Mouse (Mus musculus): ENCODE results near the gene Stim2. TPM values are rescaled to one million over a fixed set of nuclear protein-coding genes. Genes with fewer than 3 reads are reported as not detected.

The Stim2 gene
- polyA plus RNA-seq, 1 experiment from 2014 or later = 13.9 TPM

DNA sequence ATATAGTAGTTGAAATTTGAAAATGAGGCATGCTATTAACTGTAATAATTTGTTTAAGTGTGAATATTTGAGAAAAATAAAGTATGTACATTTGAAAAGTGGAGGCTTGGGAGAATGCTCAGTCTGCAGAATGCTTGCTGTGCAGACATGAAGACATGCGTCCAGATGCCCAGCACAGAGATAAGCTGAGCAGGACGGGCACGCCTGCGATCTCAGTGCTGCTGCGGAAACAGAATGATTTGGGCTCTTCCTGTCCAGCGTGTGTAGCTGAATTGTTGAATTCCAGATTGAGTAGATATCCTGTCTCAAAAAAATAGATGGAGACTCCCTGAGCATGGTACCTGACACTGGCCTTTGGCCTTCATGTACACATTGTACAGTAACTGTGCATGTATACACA, 58.0 kb downstream of the Stim2 start:
- no peak for DNase-seq (ENCODE audit: low spot score)
- no peaks in the 10 kb centered on the region for H3K9me3 ChIP-seq
- no peak overlapping the region for H3K4me3 ChIP-seq
- no peaks in the 10 kb centered on the region for H3K27me3 ChIP-seq (replicated peaks; ENCODE audit: low read depth, poor library complexity, severe bottlenecking)
- H3K4me1 ChIP-seq = no peaks in the 10 kb centered on the region
- H3K36me3 ChIP-seq (replicated peaks) = peaks cover 10% of the 10 kb centered on the region
- no peak overlapping the region for H3K27ac ChIP-seq (replicated peaks)
- WGBS = 89% methylated on average over 6 of the region's 6 CpGs

GRCm38 (mm10) chr5:54059998-54060397, 61.7 kb downstream of the Stim2 start:
- no peaks in the 10 kb centered on the region for H3K4me1 ChIP-seq
- WGBS = 95% methylated on average over 6 of the region's 6 CpGs
- no peak overlapping the region for H3K27ac ChIP-seq (replicated peaks)
- H3K36me3 ChIP-seq (replicated peaks) = peaks cover 7% of the 10 kb centered on the region
- no peak overlapping the region for H3K4me3 ChIP-seq
- H3K9me3 ChIP-seq = no peaks in the 10 kb centered on the region
- DNase-seq (ENCODE audit: low spot score) = no peak
- H3K27me3 ChIP-seq (replicated peaks; ENCODE audit: low read depth, poor library complexity, severe bottlenecking) = no peaks in the 10 kb centered on the region

- Histone ChIP-seq H3K27ac (replicated peaks) (no peak overlapping the region), H3K4me1 (no peaks in the 10 kb centered on the region), H3K36me3 (replicated peaks) (peaks cover 7% of the 10 kb centered on the region), H3K9me3 (no peaks in the 10 kb centered on the region), H3K27me3 (replicated peaks; ENCODE audit: low read depth, poor library complexity, severe bottlenecking) (no peaks in the 10 kb centered on the region), H3K4me3 (no peak overlapping the region)
- no peak for DNase-seq (ENCODE audit: low spot score)
- WGBS = 89% methylated on average over 7 of the region's 7 CpGs
Measured at GRCm38 (mm10) chr5:54062079-54062478, 63.8 kb downstream of the Stim2 start.

GRCm38 (mm10) chr5:54067591-54067990, 69.3 kb downstream of the Stim2 start:
- no peaks in the 10 kb centered on the region for H3K9me3 ChIP-seq
- no peak overlapping the region for H3K4me3 ChIP-seq
- 89% methylated on average over 3 of the region's 3 CpGs for WGBS
- H3K36me3 ChIP-seq (replicated peaks) = no peaks in the 10 kb centered on the region
- no peaks in the 10 kb centered on the region for H3K27me3 ChIP-seq (replicated peaks; ENCODE audit: low read depth, poor library complexity, severe bottlenecking)
- no peak for DNase-seq (ENCODE audit: low spot score)
- H3K4me1 ChIP-seq = no peaks in the 10 kb centered on the region
- H3K27ac ChIP-seq (replicated peaks) = no peak overlapping the region

DNA sequence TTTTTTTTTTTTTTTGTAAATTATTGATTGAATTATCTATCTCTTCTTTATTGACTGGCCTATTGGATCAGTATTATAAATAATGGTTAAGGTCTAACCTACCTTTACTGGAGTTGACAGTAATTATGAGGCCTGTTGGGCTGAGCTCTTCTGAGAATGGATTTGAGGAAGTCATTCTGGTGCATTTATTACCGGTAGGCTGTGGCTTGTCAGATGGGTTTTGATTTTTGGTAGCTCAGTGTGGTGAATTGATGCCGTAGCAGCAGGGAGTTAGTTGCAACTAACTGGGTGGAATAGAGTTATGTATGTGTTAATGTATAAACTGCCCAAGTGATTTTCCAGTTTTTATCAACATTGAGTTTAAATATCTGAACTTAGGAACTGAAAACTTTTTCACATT, 72.2 kb downstream of the Stim2 start:
- Histone ChIP-seq H3K4me1 (no peaks in the 10 kb centered on the region), H3K9me3 (no peaks in the 10 kb centered on the region), H3K27me3 (replicated peaks; ENCODE audit: low read depth, poor library complexity, severe bottlenecking) (no peaks in the 10 kb centered on the region), H3K27ac (replicated peaks) (no peak overlapping the region), H3K4me3 (no peak overlapping the region), H3K36me3 (replicated peaks) (no peaks in the 10 kb centered on the region)
- WGBS = 95% methylated on average over 2 of the region's 2 CpGs
- DNase-seq (ENCODE audit: low spot score) = no peak

- Histone ChIP-seq H3K36me3 (replicated peaks) (no peaks in the 10 kb centered on the region), H3K27me3 (replicated peaks; ENCODE audit: low read depth, poor library complexity, severe bottlenecking) (no peaks in the 10 kb centered on the region), H3K4me3 (no peak overlapping the region), H3K9me3 (no peaks in the 10 kb centered on the region), H3K27ac (replicated peaks) (no peak overlapping the region), H3K4me1 (no peaks in the 10 kb centered on the region)
- 91% methylated on average over 5 of the region's 5 CpGs for WGBS
- DNase-seq (ENCODE audit: low spot score) = no peak
Measured at GRCm38 (mm10) chr5:54071288-54071687, 73.0 kb downstream of the Stim2 start.

- no peaks in the 10 kb centered on the region for H3K27me3 ChIP-seq (replicated peaks; ENCODE audit: low read depth, poor library complexity, severe bottlenecking)
- DNase-seq (ENCODE audit: low spot score) = no peak
- no peak overlapping the region for H3K4me3 ChIP-seq
- 90% methylated on average over 7 of the region's 7 CpGs for WGBS
- H3K4me1 ChIP-seq = no peaks in the 10 kb centered on the region
- no peaks in the 10 kb centered on the region for H3K36me3 ChIP-seq (replicated peaks)
- no peaks in the 10 kb centered on the region for H3K9me3 ChIP-seq
- no peak overlapping the region for H3K27ac ChIP-seq (replicated peaks)
Measured at GRCm38 (mm10) chr5:54071705-54072104, 73.4 kb downstream of the Stim2 start.

- Histone ChIP-seq H3K27me3 (replicated peaks; ENCODE audit: low read depth, poor library complexity, severe bottlenecking) (no peaks in the 10 kb centered on the region), H3K36me3 (replicated peaks) (no peaks in the 10 kb centered on the region), H3K4me3 (no peak overlapping the region), H3K9me3 (no peaks in the 10 kb centered on the region), H3K27ac (replicated peaks) (no peak overlapping the region), H3K4me1 (no peaks in the 10 kb centered on the region)
- DNase-seq (ENCODE audit: low spot score) = no peak
- 75% methylated on average over 1 of the region's 1 CpGs for WGBS
Measured at GRCm38 (mm10) chr5:54073291-54073690, 75.0 kb downstream of the Stim2 start.

DNA sequence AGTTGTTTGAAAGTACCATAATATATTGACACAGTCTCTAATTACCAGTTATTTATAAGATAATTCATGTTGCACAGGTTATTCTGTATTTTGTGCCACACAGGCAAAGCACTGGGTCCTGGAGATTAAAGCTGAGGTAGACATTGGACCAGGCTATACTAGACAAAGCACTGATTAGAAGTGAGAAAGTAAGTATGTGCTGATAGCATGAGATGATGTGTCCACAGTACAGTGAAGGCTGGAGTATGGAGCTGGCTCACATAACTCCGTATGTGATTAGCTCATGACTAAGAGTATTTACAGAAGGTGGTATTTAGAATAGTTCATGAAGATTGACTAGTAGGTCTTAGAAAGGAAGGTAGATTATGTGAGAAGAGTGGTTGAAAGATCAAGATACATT, 81.7 kb downstream of the Stim2 start:
- H3K9me3 ChIP-seq = no peaks in the 10 kb centered on the region
- 93% methylated on average over 1 of the region's 1 CpGs for WGBS

DNA sequence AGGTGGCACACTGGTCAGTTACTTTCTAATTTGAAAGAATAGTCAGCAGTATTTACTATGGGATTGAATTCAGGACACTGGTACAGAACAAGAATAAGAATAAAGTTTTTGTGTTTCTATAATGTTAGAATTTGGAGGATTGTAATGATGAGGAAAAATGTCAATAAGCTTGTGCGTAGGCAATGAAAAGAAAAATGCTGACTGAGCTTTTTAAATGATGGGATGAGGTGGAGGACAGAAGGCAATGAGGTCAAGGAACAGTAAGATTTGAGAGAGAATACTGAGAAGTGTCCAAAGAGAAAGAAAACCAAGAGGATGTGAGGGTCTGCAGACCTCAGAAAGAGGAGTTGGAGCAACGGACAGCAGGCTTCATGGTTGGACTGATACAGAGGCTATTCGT, 89.6 kb downstream of the Stim2 start:
- Histone ChIP-seq H3K27me3 (replicated peaks; ENCODE audit: low read depth, poor library complexity, severe bottlenecking) (no peaks in the 10 kb centered on the region), H3K27ac (replicated peaks) (no peak overlapping the region), H3K9me3 (no peaks in the 10 kb centered on the region), H3K4me1 (no peaks in the 10 kb centered on the region; the same call in 1 of the 2 replicates), H3K4me3 (no peak overlapping the region), H3K36me3 (replicated peaks) (no peaks in the 10 kb centered on the region)
- DNase-seq (ENCODE audit: low spot score) = no peak
- 90% methylated on average over 3 of the region's 3 CpGs for WGBS

More for the DNA sequence above, 81.7 kb downstream of the Stim2 start:
- DNase-seq (ENCODE audit: low spot score) = no peak
- Histone ChIP-seq H3K4me3 (no peak overlapping the region), H3K4me1 (no peaks in the 10 kb centered on the region; the same call in 1 of the 2 replicates), H3K27ac (replicated peaks) (no peak overlapping the region), H3K27me3 (replicated peaks; ENCODE audit: low read depth, poor library complexity, severe bottlenecking) (no peaks in the 10 kb centered on the region), H3K36me3 (replicated peaks) (no peaks in the 10 kb centered on the region)

GRCm38 (mm10) chr5:54098219-54098618, 99.9 kb downstream of the Stim2 start:
- WGBS = 82% methylated on average over 6 of the region's 6 CpGs
- H3K36me3 ChIP-seq (replicated peaks) = no peaks in the 10 kb centered on the region; the same call in 1 of the 2 replicates

DNA sequence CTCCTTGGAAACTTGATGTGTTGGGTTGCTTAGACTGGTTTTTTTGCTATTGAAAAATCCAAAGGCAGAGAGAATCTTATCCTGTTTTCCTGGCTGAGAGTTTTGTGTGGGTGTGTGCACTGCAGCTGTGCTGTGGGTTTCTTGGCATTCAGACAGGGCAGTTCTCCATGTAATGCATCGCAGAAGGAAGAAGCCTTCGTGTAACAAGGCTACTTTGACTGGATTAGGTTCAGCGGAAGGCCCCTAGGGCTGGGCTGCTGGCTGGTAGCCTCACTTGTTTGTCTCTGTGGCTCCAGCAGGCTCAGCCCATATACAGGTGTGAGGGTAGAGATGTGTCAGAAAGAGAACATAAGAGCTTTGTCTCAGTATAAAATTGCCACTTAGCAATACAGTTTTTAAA, 102.6 kb downstream of the Stim2 start:
- Histone ChIP-seq H3K9me3 (no peaks in the 10 kb centered on the region), H3K4me3 (no peak overlapping the region), H3K27ac (replicated peaks) (no peak overlapping the region), H3K27me3 (replicated peaks; ENCODE audit: low read depth, poor library complexity, severe bottlenecking) (no peaks in the 10 kb centered on the region), H3K4me1 (peaks cover 14% of the 10 kb centered on the region), H3K36me3 (replicated peaks) (peaks cover 10% of the 10 kb centered on the region)
- DNase-seq (ENCODE audit: low spot score) = no peak
- WGBS = 60% methylated on average over 3 of the region's 3 CpGs

More at GRCm38 (mm10) chr5:54098219-54098618, 99.9 kb downstream of the Stim2 start:
- Histone ChIP-seq H3K27ac (replicated peaks) (no peak overlapping the region; the same call in 1 of the 2 replicates), H3K4me3 (no peak overlapping the region), H3K27me3 (replicated peaks; ENCODE audit: low read depth, poor library complexity, severe bottlenecking) (no peaks in the 10 kb centered on the region), H3K9me3 (no peaks in the 10 kb centered on the region), H3K4me1 (peaks cover 14% of the 10 kb centered on the region)
- DNase-seq (ENCODE audit: low spot score) = no peak

- Histone ChIP-seq H3K27ac (replicated peaks) (no peak overlapping the region), H3K36me3 (replicated peaks) (peaks cover 10% of the 10 kb centered on the region), H3K9me3 (no peaks in the 10 kb centered on the region), H3K4me1 (peaks cover 14% of the 10 kb centered on the region), H3K4me3 (no peak overlapping the region), H3K27me3 (replicated peaks; ENCODE audit: low read depth, poor library complexity, severe bottlenecking) (no peaks in the 10 kb centered on the region)
- 75% methylated on average over 5 of the region's 5 CpGs for WGBS
- DNase-seq (ENCODE audit: low spot score) = no peak
Measured at GRCm38 (mm10) chr5:54101318-54101717, 103.0 kb downstream of the Stim2 start.

DNA sequence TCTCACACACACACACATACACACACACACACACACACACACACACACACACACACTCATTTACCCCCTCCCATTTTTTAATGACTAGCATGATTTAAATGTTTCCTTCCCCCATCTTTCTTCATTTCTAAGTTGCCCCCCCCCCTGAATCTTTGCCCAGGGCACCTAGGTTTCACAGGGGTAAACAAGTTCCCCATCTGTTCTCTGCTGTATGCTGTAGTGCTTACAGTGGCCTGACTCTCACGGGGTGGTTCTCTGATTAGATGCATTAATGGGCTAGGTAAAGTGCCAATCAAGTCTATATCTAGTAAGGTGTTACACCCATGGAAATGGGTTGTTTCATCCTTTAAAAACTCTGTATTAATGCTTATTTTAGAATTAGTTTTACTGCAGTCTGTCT, 103.7 kb downstream of the Stim2 start:
- no peak for DNase-seq (ENCODE audit: low spot score)
- Histone ChIP-seq H3K27ac (replicated peaks) (no peak overlapping the region), H3K4me1 (peaks cover 16% of the 10 kb centered on the region), H3K4me3 (no peak overlapping the region), H3K27me3 (replicated peaks; ENCODE audit: low read depth, poor library complexity, severe bottlenecking) (no peaks in the 10 kb centered on the region), H3K9me3 (no peaks in the 10 kb centered on the region), H3K36me3 (replicated peaks) (peaks cover 10% of the 10 kb centered on the region)
- WGBS = 85% methylated on average over 1 of the region's 1 CpGs

Measured in embryonic facial prominence, embryonic 10.5 days (tissue).